Mouse (Mus musculus) liver, embryonic 11.5 days (tissue): Measurements from ENCODE around the gene H2al1b. TPM values are rescaled to one million over a fixed set of nuclear protein-coding genes. Genes with fewer than 3 reads are reported as not detected.
"Not testable (repeated sequence)": the region's sequence is repeated elsewhere in the genome, so short reads cannot be mapped to it uniquely, and the experiment has no call there.

Experiments used
- ATAC-seq: fragments of 200-750 bp; cut with Nextera tagmentation; replicated peaks from 2 replicates; pipeline ENCODE4 v1.8.0; 2017; ENCODE audit warnings: moderate number of reproducible peaks, mild to moderate bottlenecking, moderate TSS enrichment, moderate library complexity; ENCODE audit not compliant: low FRiP score
- DNase-seq: peaks from one replicate; pipeline ENCODE4 v3.0.0-alpha.2; 2017; ENCODE audit warnings: low spot score
- H3K27ac ChIP-seq: fragments of 300-500 bp; sonication (generic); 2 replicates; pipeline ENCODE4 v1.5.1; 2014; ENCODE audit warnings: mild to moderate bottlenecking, low read depth, low read length, control low read depth
- H3K27me3 ChIP-seq: fragments of 300-500 bp; sonication (generic); replicated peaks from 2 replicates; pipeline ENCODE4 v1.6.1; 2014; ENCODE audit warnings: low read length, mixed read lengths; ENCODE audit not compliant: control insufficient read depth, insufficient read depth
- H3K36me3 ChIP-seq: fragments of 300-500 bp; sonication (generic); 2 replicates; pipeline ENCODE4 v1.6.1; 2014; ENCODE audit warnings: mild to moderate bottlenecking, low read length, moderate library complexity, mixed read lengths; ENCODE audit not compliant: control insufficient read depth, insufficient read depth
- H3K4me1 ChIP-seq: fragments of 300-500 bp; sonication (generic); replicated peaks from 2 replicates; pipeline ENCODE4 v1.6.1; 2014; ENCODE audit warnings: low read length, mixed read lengths; ENCODE audit not compliant: control insufficient read depth, insufficient read depth
- H3K4me2 ChIP-seq: fragments of 300-500 bp; sonication (generic); 2 replicates; pipeline ENCODE4 v1.6.1; 2014; ENCODE audit warnings: mild to moderate bottlenecking, control low read depth, moderate library complexity
- H3K4me3 ChIP-seq: fragments of 300-500 bp; sonication (generic); 2 replicates; pipeline ENCODE4 v1.5.1; 2014; ENCODE audit warnings: low read depth, low read length, control low read depth
- H3K9ac ChIP-seq: fragments of 300-500 bp; sonication (generic); 2 replicates; pipeline ENCODE4 v1.6.1; 2014; ENCODE audit warnings: low read depth, low read length, control low read depth
- H3K9me3 ChIP-seq: fragments of 300-500 bp; sonication (generic); 2 replicates; pipeline ENCODE4 v1.6.1; 2016; ENCODE audit warnings: low read length, inconsistent platforms, mixed read lengths; ENCODE audit not compliant: control insufficient read depth
- WGBS: fragments of 180-500 bp; shearing (Covaris S2); extraction: QIAGEN DNeasy Blood & Tissue Kit; methylation state at CpG from one replicate; pipeline ENCODE4 v1.1.7; 2014; 5-methylcytosine and 5-hydroxymethylcytosine counted together
- polyA plus RNA-seq: library from polyadenylated mRNA; unstranded; fragments of >200 nt; fragmentation: Nextera tagmentation; extraction: Ambion mirVana; gene quantifications from 2 replicates; pipeline ENCODE4 v1.2.1, GENCODE M21; 2014

Gene H2al1b
- polyA plus RNA-seq, 1 experiment from 2014 or later, result not detected

GRCm38 (mm10) chrX:11317956-11318355 lies 15.7 kb downstream of the H2al1b start, which contains the start of gene H2al1g:
Gene H2al1g, plus strand, starts transcription at chrX:11318256.
- not testable (repeated sequence) for H3K27ac ChIP-seq, H3K36me3 ChIP-seq, H3K4me2 ChIP-seq, DNase-seq, H3K27me3 ChIP-seq, H3K9ac ChIP-seq, H3K4me3 ChIP-seq, ATAC-seq, H3K9me3 ChIP-seq, H3K4me1 ChIP-seq
- no CpG with 5 or more reads among the region's 3 CpGs for WGBS

DNA sequence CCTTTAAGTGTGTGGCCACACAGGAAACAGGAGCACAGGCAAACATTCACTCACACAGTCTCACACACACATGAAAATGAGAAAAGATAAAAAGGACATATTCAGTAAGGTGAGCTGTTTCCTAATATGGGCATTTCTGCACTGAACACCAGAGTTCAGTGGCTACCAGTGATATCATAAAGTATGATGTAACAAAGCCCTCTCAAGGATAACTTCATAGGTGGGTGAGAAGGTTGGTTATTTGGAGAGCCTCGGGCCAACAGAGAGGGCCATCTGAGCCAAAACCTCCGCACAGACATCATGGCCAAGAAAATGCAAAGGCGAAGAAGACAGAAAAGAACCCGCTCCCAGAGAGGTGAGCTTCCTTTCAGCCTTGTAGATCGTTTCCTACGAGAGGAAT lies 19.0 kb downstream of the H2al1b start, which contains the start of gene H2al1h:
Gene H2al1h (plus strand): TSS at position 301 of the 400 bp plus-strand sequence.
- H3K27me3 ChIP-seq, H3K27ac ChIP-seq, H3K4me2 ChIP-seq, ATAC-seq, DNase-seq, H3K4me1 ChIP-seq, H3K9ac ChIP-seq, H3K36me3 ChIP-seq, H3K9me3 ChIP-seq, H3K4me3 ChIP-seq: not testable (repeated sequence)
- WGBS, result no CpG with 5 or more reads among the region's 6 CpGs

DNA sequence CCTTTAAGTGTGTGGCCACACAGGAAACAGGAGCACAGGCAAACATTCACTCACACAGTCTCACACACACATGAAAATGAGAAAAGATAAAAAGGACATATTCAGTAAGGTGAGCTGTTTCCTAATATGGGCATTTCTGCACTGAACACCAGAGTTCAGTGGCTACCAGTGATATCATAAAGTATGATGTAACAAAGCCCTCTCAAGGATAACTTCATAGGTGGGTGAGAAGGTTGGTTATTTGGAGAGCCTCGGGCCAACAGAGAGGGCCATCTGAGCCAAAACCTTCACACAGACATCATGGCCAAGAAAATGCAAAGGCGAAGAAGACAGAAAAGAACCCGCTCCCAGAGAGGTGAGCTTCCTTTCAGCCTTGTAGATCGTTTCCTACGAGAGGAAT lies 22.1 kb downstream of the H2al1b start, which contains the start of gene H2al1i:
Gene H2al1i (plus strand): TSS at position 301 of the 400 bp plus-strand sequence.
- not testable (repeated sequence) for H3K4me2 ChIP-seq, H3K9ac ChIP-seq, DNase-seq, H3K27ac ChIP-seq, H3K4me1 ChIP-seq, ATAC-seq, H3K27me3 ChIP-seq, H3K4me3 ChIP-seq, H3K9me3 ChIP-seq, H3K36me3 ChIP-seq
- WGBS, result 89% methylated on average over 3 of the region's 5 CpGs

DNA sequence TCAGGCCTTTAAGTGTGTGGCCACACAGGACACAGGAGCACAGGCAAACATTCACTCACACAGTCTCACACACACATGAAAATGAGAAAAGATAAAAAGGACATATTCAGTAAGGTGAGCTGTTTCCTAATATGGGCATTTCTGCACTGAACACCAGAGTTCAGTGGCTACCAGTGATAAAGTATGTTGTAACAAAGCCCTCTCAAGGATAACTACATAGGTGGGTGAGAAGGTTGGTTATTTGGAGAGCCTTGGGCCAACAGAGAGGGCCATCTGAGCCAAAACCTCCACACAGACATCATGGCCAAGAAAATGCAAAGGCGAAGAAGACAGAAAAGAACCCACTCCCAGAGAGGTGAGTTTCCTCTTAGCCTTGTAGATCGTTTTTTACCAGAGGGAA lies 25.3 kb downstream of the H2al1b start, which contains the start of gene H2al1j:
Gene H2al1j (plus strand): TSS at position 301 of the 400 bp plus-strand sequence.
- not testable (repeated sequence) for H3K27ac ChIP-seq, H3K36me3 ChIP-seq, H3K9ac ChIP-seq, H3K4me2 ChIP-seq, DNase-seq, H3K27me3 ChIP-seq, H3K4me3 ChIP-seq, H3K4me1 ChIP-seq, ATAC-seq, H3K9me3 ChIP-seq
- 78% methylated on average over 2 of the region's 2 CpGs for WGBS

DNA sequence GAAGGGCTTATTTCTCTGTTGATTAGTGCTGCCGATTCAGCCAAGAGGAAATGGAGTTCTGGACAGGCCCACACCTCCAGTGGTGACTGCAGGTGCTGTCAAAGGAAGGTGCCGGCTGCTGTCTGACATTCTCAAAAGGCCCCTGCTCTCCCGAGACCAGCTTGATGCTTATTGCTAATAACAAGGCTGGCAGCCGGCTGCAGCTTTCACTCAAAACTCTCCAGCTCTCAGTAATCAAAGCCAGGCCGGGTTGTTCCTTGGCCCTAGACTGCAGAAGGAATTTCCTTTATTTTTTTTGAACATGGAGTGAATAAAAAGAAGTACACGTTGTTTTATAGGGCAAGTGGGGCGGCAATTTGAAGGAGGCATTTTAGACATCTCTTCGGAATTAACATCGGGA lies 43.5 kb downstream of the H2al1b start:
- no peaks in the 10 kb centered on the region for H3K4me1 ChIP-seq
- H3K9ac ChIP-seq, result no peak overlapping the region
- no peak for ATAC-seq
- H3K27me3 ChIP-seq, result peaks cover 8% of the 10 kb centered on the region; the same call in 1 of the 2 replicates
- no peaks in the 10 kb centered on the region for H3K36me3 ChIP-seq
- no peaks in the 10 kb centered on the region for H3K9me3 ChIP-seq
- DNase-seq, result no peak
- H3K4me2 ChIP-seq, result no peak overlapping the region
- no peak overlapping the region for H3K4me3 ChIP-seq
- 73% methylated on average over 9 of the region's 9 CpGs for WGBS
- H3K27ac ChIP-seq, result no peak overlapping the region

GRCm38 (mm10) chrX:11346756-11347155 lies 44.5 kb downstream of the H2al1b start:
- DNase-seq (no peak), ATAC-seq (no peak)
- Histone ChIP-seq H3K4me3 (no peak overlapping the region), H3K27me3 (peaks cover 8% of the 10 kb centered on the region; the same call in 1 of the 2 replicates), H3K4me2 (no peak overlapping the region), H3K27ac (no peak overlapping the region), H3K4me1 (no peaks in the 10 kb centered on the region), H3K9me3 (no peaks in the 10 kb centered on the region), H3K36me3 (no peaks in the 10 kb centered on the region), H3K9ac (no peak overlapping the region)
- WGBS, result 88% methylated on average over 3 of the region's 3 CpGs

Other genes starting within 250 kb of the H2al1b start
- not detected in 2 replicates for gene H2al1a, start 3.2 kb upstream of the H2al1b start, polyA plus RNA-seq
- not detected in 2 replicates for gene H2al1c, start 3.2 kb downstream of the H2al1b start, polyA plus RNA-seq
- not detected in 2 replicates for gene H2al1d, start 6.4 kb downstream of the H2al1b start, polyA plus RNA-seq
- not detected in 2 replicates for gene H2al1e, start 9.5 kb downstream of the H2al1b start, polyA plus RNA-seq
- not detected in 2 replicates for gene H2al1f, start 12.7 kb downstream of the H2al1b start, polyA plus RNA-seq
- gene H2al1g, start 15.8 kb downstream of the H2al1b start, polyA plus RNA-seq, result not detected in 2 replicates
- gene H2al1h, start 19.1 kb downstream of the H2al1b start, polyA plus RNA-seq, result not detected in 2 replicates
- gene H2al1i, start 22.2 kb downstream of the H2al1b start, polyA plus RNA-seq, result not detected in 2 replicates
- gene H2al1j, start 25.4 kb downstream of the H2al1b start, polyA plus RNA-seq, result not detected in 2 replicates